ENCODE assay signal across 18 mouse cellular contexts in genomic region chr8:116043381-116043780, GRCm38 (mm10).
"Had no signal": no experiment of that assay in that cellular context is flagged by ENCODE, and none has a peak within 500 bp of the region (broad histone marks: within the 10 kb centered on the region; RNA-seq: fewer than 3 reads in every experiment).

No protein-coding gene starts in this region.

- H3K9me3 ChIP-seq: kidney, embryonic 15.5 days; liver, embryonic 13.5 days; midbrain, embryonic 15.5 days; neural tube, embryonic 13.5 days; stomach, embryonic 15.5 days had no signal

- H3K36me3 ChIP-seq: kidney, embryonic 15.5 days; liver, embryonic 13.5 days; midbrain, embryonic 15.5 days; neural tube, embryonic 13.5 days; stomach, embryonic 15.5 days had no signal

- H3K27me3 ChIP-seq: kidney, embryonic 15.5 days; liver, embryonic 13.5 days; midbrain, embryonic 15.5 days; neural tube, embryonic 13.5 days; stomach, embryonic 15.5 days had no signal

- H3K9ac ChIP-seq: kidney, embryonic 15.5 days; liver, embryonic 13.5 days; midbrain, embryonic 15.5 days; neural tube, embryonic 13.5 days; stomach, embryonic 15.5 days had no signal

- H3K4me3 ChIP-seq: kidney, embryonic 15.5 days; liver, embryonic 13.5 days; midbrain, embryonic 15.5 days; myocyte; neural tube, embryonic 13.5 days; stomach, embryonic 15.5 days had no signal

- DNase-seq: kidney, adult 8-10 months; kidney, postnatal 10 days; kidney, postnatal 36 days; layer of hippocampus, adult 9-11 months; liver, embryonic 13.5 days; lung, adult 2 months; lung, postnatal 14 days; lung, postnatal 4 days; retina, postnatal 1 day; right cerebral cortex, postnatal 25 days; spleen, adult 18-20 months; thymus, postnatal 25 days had no signal

- H3K4me2 ChIP-seq: kidney, embryonic 15.5 days; liver, embryonic 13.5 days; midbrain, embryonic 11.5 days; midbrain, embryonic 15.5 days; neural tube, embryonic 13.5 days; stomach, embryonic 15.5 days had no signal

- H3K27ac ChIP-seq: kidney, embryonic 15.5 days; liver, embryonic 13.5 days; midbrain, embryonic 15.5 days; neural tube, embryonic 13.5 days; stomach, embryonic 15.5 days had no signal

- ATAC-seq: midbrain, embryonic 15.5 days had no signal

- H3K4me1 ChIP-seq: kidney, embryonic 15.5 days; liver, embryonic 13.5 days; midbrain, embryonic 15.5 days; neural tube, embryonic 13.5 days; stomach, embryonic 15.5 days had no signal
